Mouse (Mus musculus): ENCODE measurements at regions not wholly inside any gene's neighbourhood (a gene's known extent, or its start where the extent isn't known, plus 50 kb on each side); places are given as distances from the start of the nearest gene placed in this dataset.

DNA sequence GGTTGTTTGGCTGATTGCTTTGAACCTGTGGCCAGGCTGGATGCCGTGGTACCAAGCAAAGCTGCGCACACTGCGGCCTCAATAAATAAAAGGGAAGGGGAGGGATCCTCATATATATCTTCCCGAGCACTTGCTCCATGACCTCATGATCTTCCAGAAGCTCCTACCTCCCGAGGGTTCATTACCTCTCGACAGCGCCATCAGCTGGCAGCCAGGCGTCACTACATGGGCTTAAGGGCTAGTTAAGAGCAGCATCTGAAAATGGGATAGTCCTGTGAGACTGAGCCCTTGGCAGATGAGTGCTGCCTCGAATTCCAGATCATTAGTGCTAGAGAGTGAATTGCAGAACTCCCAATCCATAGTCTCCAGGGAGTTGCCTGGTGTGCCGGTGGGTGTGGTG, 134.0 kb downstream of the Zfp281 start:
- peak; percentile 98 for TF ChIP-seq CTCF (conservative IDR thresholded peaks at IDR 0.05; ENCODE audit: low read length)
- no peak for TF ChIP-seq NANOG (IDR thresholded peaks at IDR 0.05; ENCODE audit: borderline replicate concordance, low read length)
- no peak for TF ChIP-seq POU5F1 (IDR thresholded peaks at IDR 0.05; ENCODE audit: borderline replicate concordance, low read length)
